Mouse (Mus musculus) bone marrow macrophage, adult 2 months (primary cell): Measurements from ENCODE around the gene Elmsan1.

Experiments
- CTCF ChIP-seq: IDR thresholded peaks from 2 replicates; pipeline ENCODE4 v1.5.1; 2012; ENCODE audit warnings: low read depth, mild to moderate bottlenecking, low read length, moderate library complexity
- POLR2A ChIP-seq: IDR thresholded peaks from 2 replicates; pipeline ENCODE4 v1.6.1; 2012; ENCODE audit warnings: mild to moderate bottlenecking, low read depth, low read length, borderline replicate concordance

DNA sequence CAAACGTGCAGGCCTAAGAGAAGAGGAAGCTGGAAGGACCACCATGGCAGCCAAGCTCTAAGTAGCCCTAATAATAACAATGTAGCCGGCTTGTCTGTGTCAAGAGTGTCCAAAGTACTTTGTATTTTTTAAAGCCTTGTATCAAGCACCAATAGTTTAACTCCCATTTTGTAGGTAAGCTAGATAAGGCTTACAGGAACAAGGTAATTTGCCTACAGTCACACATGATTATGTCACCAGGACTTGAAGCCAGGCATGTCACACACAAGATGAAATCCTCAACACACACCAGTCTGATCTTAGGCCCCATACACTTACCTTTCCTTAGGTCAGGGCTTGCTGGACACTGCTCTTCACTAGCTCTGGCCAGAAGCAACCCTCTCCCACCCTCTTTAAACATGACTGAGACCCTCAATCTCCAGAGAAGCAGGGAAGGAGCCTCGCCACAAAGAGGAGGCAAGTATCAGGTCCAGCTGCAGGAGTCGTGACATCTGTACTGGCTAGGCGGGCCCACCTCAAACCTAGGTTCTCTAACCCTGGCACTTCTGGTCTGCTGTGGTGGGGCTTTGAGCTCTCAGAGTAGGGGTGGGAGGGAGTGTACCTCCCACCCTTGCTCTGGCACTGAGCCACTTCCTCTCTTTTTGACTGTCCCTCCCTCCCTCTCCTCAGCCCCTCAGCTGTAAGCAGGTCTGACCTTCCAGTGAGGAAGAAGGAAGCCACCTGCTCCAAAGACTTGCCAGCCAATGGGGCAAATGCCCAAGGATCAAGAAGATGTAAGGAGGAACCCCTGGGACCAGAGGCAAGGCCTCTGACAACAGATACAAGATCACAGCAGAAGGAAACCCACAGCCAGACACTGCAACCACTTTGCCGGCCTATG is 41.6 kb downstream of the Elmsan1 start:
- TF ChIP-seq CTCF: no peak
- TF ChIP-seq POLR2A: no peak
